Mouse (Mus musculus) hindbrain, embryonic 10.5 days (tissue): ENCODE results near the gene Alkbh1. TPM values are rescaled to one million over a fixed set of nuclear protein-coding genes. Genes with fewer than 3 reads are reported as not detected.

Experiments
- DNase-seq: peaks from one replicate; pipeline ENCODE4 v3.0.0-alpha.2; 2017; ENCODE audit warnings: low spot score
- H3K27ac ChIP-seq: fragments of 300-500 bp; sonication (generic); 2 replicates; pipeline ENCODE4 v1.5.1; 2016; ENCODE audit warnings: mild to moderate bottlenecking, moderate library complexity
- H3K27me3 ChIP-seq: fragments of 300-500 bp; sonication (generic); 2 replicates; pipeline ENCODE4 v1.6.1; 2016; ENCODE audit warnings: mild to moderate bottlenecking; ENCODE audit not compliant: poor library complexity, insufficient read depth, severe bottlenecking
- H3K36me3 ChIP-seq: fragments of 300-500 bp; sonication (generic); 2 replicates; pipeline ENCODE4 v1.6.1; 2016; ENCODE audit warnings: mild to moderate bottlenecking, moderate library complexity
- H3K4me1 ChIP-seq: fragments of 300-500 bp; sonication (generic); replicated peaks from 2 replicates; pipeline ENCODE4 v1.6.1; 2016; ENCODE audit warnings: mild to moderate bottlenecking
- H3K4me3 ChIP-seq: fragments of 300-500 bp; sonication (generic); 2 replicates; pipeline ENCODE4 v1.5.1; 2016; ENCODE audit warnings: mild to moderate bottlenecking, moderate library complexity
- H3K9me3 ChIP-seq: fragments of 300-500 bp; sonication (generic); 2 replicates; pipeline ENCODE4 v1.6.1; 2016; ENCODE audit warnings: mild to moderate bottlenecking, moderate library complexity
- WGBS: fragments of 180-500 bp; shearing (Covaris S2); methylation state at CpG from one replicate; pipeline ENCODE4 v1.1.7; 2016; 5-methylcytosine and 5-hydroxymethylcytosine counted together
- polyA plus RNA-seq: library from polyadenylated mRNA; unstranded; fragments of >200 nt; fragmentation: Nextera tagmentation; extraction: Ambion mirVana; gene quantifications from 2 replicates; pipeline ENCODE4 v1.2.1, GENCODE M21; 2016

Alkbh1 gene
- polyA plus RNA-seq, 1 experiment from 2014 or later: 47.6 TPM

- 25% methylated on average over 4 of the region's 4 CpGs for WGBS
- Histone ChIP-seq H3K27me3 (no peaks in the 10 kb centered on the region), H3K27ac (no peak overlapping the region), H3K9me3 (0 out of 2 replicates have a peak, but pooled peaks cover 3% of the 10 kb centered on the region), H3K36me3 (no peaks in the 10 kb centered on the region), H3K4me1 (peaks cover 1% of the 10 kb centered on the region; the same call in 1 of the 2 replicates), H3K4me3 (no peak overlapping the region)
- peak; percentile 77 for DNase-seq
These were observed 30.5 kb downstream of the Alkbh1 start for GRCm38 (mm10) chr12:87413179-87413790.

DNA sequence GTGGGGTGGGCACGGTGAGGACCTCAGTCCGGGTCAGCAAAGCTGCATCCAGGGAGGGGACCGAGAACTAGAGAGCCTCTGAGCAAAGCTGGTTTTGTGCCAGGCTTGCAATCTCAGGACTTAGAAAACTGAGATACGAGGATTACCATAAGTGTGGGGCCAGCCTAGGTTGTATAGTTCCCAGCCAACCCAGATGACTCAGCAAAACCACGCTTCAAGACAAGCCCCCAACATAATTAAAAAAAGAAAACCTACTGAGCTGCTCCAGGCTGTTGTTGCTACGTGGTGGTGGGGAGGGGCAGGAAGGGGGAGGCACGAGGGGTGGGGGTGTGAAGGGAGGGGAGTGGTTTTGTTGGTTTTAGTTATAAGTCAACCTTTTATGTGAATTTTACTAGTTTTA is 32.8 kb downstream of the Alkbh1 start:
- Histone ChIP-seq H3K9me3 (no peaks in the 10 kb centered on the region), H3K27me3 (no peaks in the 10 kb centered on the region), H3K36me3 (no peaks in the 10 kb centered on the region), H3K4me1 (peaks cover 8% of the 10 kb centered on the region), H3K4me3 (no peak overlapping the region), H3K27ac (no peak overlapping the region)
- 65% methylated on average over 7 of the region's 7 CpGs for WGBS
- DNase-seq: no peak

DNA sequence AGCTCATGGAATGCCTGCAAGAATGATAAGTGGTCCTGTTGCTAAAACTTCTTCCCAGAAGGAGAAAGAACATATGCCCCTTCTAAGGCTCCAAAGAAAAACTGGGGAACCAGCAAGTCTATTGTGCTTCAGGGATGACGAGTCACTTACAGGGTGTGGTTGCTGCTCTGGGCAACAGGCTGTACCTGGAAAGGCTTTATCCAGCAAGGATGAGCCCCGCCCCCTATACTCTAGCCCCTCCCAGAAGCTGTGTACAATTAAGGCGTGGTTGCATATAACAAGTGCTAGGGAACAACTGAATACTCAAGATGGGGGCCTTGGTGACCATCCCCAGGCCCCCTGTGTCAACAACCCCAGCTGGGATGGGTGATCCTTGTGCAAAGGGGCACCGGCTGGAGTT is 34.7 kb downstream of the Alkbh1 start:
- 80% methylated on average over 4 of the region's 4 CpGs for WGBS
- no peaks in the 10 kb centered on the region for H3K9me3 ChIP-seq
- peaks cover 8% of the 10 kb centered on the region for H3K4me1 ChIP-seq
- no peaks in the 10 kb centered on the region for H3K27me3 ChIP-seq
- no peak overlapping the region for H3K27ac ChIP-seq
- DNase-seq: no peak
- no peak overlapping the region for H3K4me3 ChIP-seq
- H3K36me3 ChIP-seq: no peaks in the 10 kb centered on the region

DNA sequence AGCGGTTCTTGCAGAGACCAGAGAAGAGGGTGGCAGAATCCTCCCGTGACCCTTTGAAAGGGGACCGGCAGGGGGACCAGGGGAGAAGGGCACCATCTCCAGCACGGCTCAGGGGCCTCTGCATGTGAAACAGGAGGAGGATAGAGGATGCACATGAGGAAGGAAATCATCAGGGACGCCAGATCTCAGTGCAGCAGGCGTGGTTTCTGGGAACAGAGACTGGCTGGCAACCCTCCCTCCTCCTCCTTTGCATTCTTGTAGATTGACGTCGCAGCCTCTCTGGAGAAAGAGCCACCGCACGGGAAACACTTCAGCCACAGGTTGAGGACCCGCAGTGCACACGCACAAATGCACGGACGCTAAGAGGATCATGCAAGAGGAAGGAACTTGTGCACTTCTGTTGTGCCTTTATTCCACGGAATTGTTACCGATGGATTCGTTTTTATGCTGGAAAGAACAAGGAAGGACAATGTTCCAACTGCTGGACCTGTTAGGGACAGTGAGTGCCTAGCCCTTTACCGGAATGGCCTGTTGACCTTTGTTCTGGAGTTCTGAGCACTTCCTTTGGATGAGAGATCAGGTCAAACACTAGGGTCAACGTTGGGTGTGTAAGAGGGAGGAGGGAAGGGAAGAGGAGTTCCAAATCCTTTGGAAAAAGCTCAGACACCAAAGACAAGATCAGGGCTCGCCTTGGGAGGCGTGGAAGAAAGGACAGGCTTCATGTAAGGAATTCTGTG is 35.8 kb downstream of the Alkbh1 start:
- DNase-seq: peak; percentile 30
- Histone ChIP-seq H3K9me3 (no peaks in the 10 kb centered on the region), H3K4me3 (no peak overlapping the region), H3K36me3 (no peaks in the 10 kb centered on the region), H3K27ac (peak overlapping the region; percentile 66), H3K4me1 (peaks cover 8% of the 10 kb centered on the region), H3K27me3 (no peaks in the 10 kb centered on the region)
- 41% methylated on average over 21 of the region's 21 CpGs for WGBS

DNA sequence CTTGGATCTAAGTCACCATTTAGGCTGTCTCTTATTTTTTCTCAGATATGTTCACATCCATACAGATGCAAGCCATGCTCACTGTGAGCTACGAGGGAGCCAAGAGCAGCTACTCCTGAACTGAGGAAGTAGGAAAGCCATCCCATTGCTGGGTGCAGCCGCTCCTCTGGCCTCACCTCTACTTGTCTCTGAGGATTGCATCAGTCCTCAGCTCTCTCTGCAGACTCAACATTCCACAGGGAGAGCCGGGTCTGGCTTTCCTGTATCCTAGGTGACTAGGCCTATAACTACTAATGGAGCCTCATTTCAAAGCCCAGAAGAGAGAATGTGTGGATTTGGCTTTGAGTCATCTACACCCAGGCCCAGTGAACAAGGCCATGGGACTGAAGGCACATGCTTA is 38.1 kb downstream of the Alkbh1 start:
- no peaks in the 10 kb centered on the region for H3K27me3 ChIP-seq
- no peak overlapping the region for H3K4me3 ChIP-seq
- no peak for DNase-seq
- WGBS: 77% methylated on average over 3 of the region's 3 CpGs
- no peak overlapping the region for H3K27ac ChIP-seq
- no peaks in the 10 kb centered on the region for H3K9me3 ChIP-seq
- H3K36me3 ChIP-seq: no peaks in the 10 kb centered on the region
- peaks cover 11% of the 10 kb centered on the region for H3K4me1 ChIP-seq

GRCm38 (mm10) chr12:87405165-87405564 is 38.7 kb downstream of the Alkbh1 start:
- Histone ChIP-seq H3K4me1 (peaks cover 11% of the 10 kb centered on the region), H3K27me3 (no peaks in the 10 kb centered on the region), H3K4me3 (no peak overlapping the region), H3K9me3 (no peaks in the 10 kb centered on the region), H3K36me3 (no peaks in the 10 kb centered on the region), H3K27ac (no peak overlapping the region)
- no peak for DNase-seq
- WGBS: 89% methylated on average over 4 of the region's 4 CpGs

DNA sequence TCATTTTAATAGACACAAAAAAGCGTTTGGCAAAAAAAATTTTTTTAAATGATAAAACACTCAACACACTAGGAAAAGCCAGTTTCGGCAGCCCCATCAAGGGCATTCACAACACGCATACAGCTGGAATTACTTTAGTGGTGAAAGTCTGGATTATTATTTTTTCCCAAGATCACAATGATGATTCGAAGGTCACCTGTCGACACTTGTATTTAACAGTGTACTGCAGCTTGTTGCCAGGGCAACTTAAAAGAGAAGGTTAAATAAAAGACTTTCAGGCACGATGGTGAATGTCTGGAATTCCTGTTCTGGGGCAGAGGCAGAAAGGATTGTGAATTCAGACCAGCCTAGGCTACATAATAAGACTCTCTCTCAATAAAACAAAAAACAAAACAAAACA is 41.9 kb downstream of the Alkbh1 start:
- Histone ChIP-seq H3K36me3 (no peaks in the 10 kb centered on the region), H3K4me1 (0 out of 2 replicates have a peak, but pooled peaks cover 3% of the 10 kb centered on the region), H3K9me3 (no peaks in the 10 kb centered on the region), H3K4me3 (no peak overlapping the region), H3K27ac (no peak overlapping the region), H3K27me3 (no peaks in the 10 kb centered on the region)
- DNase-seq: no peak
- 63% methylated on average over 6 of the region's 6 CpGs for whole genome bisulfite sequencing

- Histone ChIP-seq H3K36me3 (no peaks in the 10 kb centered on the region), H3K9me3 (no peaks in the 10 kb centered on the region), H3K4me1 (0 out of 2 replicates have a peak, but pooled peaks cover 3% of the 10 kb centered on the region), H3K27ac (no peak overlapping the region), H3K4me3 (no peak overlapping the region), H3K27me3 (no peaks in the 10 kb centered on the region)
- no peak for DNase-seq
- 82% methylated on average over 10 of the region's 10 CpGs for WGBS
These were observed 44.5 kb downstream of the Alkbh1 start for GRCm38 (mm10) chr12:87399119-87399819.

DNA sequence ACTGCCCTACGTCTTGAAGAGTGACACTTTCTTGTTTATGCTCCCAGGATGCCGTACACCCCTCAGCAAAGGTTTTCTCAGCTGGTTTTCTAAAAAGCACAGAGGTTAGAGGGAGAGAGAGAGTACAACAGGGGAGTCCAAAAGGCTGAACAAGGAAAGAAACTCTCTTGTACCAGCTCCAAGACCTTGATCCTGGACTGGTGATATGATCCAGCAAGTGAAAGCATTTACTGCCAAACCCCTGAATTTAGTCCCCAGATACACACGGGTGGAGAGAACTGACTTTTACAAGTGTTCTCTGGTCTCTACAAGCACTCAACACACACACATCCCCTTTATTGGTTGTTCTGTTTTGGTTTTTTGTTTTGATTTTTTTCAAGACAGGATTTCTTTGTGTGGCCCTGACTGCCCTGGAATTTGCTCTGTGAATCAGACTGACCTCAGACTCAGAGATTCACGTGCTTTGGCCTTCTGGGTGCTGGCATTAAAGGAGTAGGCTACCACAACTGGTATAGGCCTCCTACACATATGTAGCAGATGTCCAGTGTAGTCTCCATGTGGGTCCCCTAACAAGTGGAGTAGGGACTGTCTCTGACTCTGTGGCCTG is 45.9 kb downstream of the Alkbh1 start:
- Histone ChIP-seq H3K4me1 (0 out of 2 replicates have a peak, but pooled peaks cover 3% of the 10 kb centered on the region), H3K27ac (no peak overlapping the region), H3K27me3 (no peaks in the 10 kb centered on the region), H3K9me3 (no peaks in the 10 kb centered on the region), H3K4me3 (no peak overlapping the region), H3K36me3 (no peaks in the 10 kb centered on the region)
- 69% methylated on average over 4 of the region's 4 CpGs for WGBS
- no peak for DNase-seq

- Histone ChIP-seq H3K4me3 (no peak overlapping the region), H3K36me3 (no peaks in the 10 kb centered on the region), H3K27me3 (no peaks in the 10 kb centered on the region), H3K4me1 (0 out of 2 replicates have a peak, but pooled peaks cover under 1% of the 10 kb centered on the region), H3K9me3 (no peaks in the 10 kb centered on the region), H3K27ac (no peak overlapping the region)
- DNase-seq: no peak
- 80% methylated on average over 4 of the region's 4 CpGs for WGBS
These were observed 46.7 kb downstream of the Alkbh1 start for GRCm38 (mm10) chr12:87397126-87397525.

DNA sequence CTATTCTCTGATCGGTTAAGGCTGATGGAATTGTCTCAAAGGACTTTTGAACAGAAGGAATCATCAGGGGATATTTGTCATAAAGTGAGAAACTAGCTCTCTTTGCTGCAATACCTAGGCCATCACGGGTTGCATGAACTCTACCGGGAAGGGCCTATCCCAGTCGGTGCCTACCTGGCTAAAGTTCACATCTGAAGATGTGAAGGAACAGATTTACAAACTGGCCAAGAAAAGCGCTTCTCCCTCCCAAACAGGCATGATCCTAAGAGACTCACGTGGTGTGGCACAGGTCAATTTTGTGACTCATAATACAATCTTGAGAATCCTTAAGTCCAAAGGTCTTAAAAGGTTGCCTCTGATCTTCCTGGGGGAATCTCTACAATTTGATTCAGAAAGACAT is 49.5 kb downstream of the Alkbh1 start:
- Histone ChIP-seq H3K27ac (no peak overlapping the region), H3K27me3 (no peaks in the 10 kb centered on the region), H3K36me3 (no peaks in the 10 kb centered on the region), H3K4me3 (no peak overlapping the region), H3K9me3 (no peaks in the 10 kb centered on the region), H3K4me1 (no peaks in the 10 kb centered on the region)
- 91% methylated on average over 6 of the region's 6 CpGs for WGBS
- no peak for DNase-seq

DNA sequence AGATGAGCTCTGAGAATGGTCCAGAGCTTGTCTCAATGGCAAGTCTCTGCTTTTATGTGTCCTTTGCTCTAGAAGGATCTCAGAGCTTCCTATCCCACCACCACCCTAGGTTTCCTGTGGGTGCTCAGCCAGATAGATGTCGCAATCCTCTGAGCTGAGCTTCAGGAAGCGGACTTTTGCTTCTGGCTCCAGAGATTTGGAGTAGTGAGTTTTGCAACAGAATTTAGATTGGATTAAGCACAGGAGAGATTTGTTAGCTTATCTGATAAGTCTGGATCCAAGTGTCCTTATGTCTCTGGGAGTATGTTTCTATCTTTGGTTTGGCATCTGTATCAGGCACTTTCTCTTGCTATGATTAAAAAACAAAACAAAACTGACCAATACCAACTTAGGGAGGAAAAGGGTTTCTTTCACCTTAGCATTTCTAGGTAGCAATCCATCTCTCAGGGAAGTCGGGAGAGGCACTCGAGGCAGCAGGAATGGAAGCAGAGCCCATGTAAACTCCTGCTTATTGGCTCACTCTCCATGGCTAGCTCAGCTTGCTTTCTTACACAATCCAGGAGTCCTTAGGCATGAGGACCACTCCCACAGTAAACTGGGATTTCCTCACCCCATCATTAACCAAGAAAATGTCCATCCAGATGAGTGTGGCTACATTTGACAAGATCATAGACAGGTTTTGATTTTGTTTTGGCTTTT is 50.2 kb downstream of the Alkbh1 start:
- WGBS: 89% methylated on average over 4 of the region's 4 CpGs

More for the DNA sequence above, 50.2 kb downstream of the Alkbh1 start:
- Histone ChIP-seq H3K4me1 (peaks cover 4% of the 10 kb centered on the region; the same call in 1 of the 2 replicates), H3K27ac (no peak overlapping the region), H3K9me3 (no peaks in the 10 kb centered on the region), H3K36me3 (no peaks in the 10 kb centered on the region), H3K4me3 (no peak overlapping the region), H3K27me3 (no peaks in the 10 kb centered on the region)
- DNase-seq: no peak
